Mouse (Mus musculus) C2C12 (cell line): ENCODE results near the gene Skap1. TPM values are rescaled to one million over a fixed set of nuclear protein-coding genes. Genes with fewer than 3 reads are reported as not detected.

ENCODE experiments used
- H3K27me3 ChIP-seq: one replicate; pipeline ENCODE4 v1.6.1; 2011; ENCODE audit not compliant: control insufficient read depth, insufficient read depth, insufficient read length
- H3K36me3 ChIP-seq: one replicate; pipeline ENCODE4 v1.6.1; 2011; ENCODE audit not compliant: control insufficient read depth, insufficient read depth
- H3K4me3 ChIP-seq: one replicate; pipeline ENCODE4 v1.5.1; 2011; ENCODE audit warnings: mild to moderate bottlenecking, control low read depth; ENCODE audit not compliant: poor library complexity, insufficient read depth, severe bottlenecking
- H3K79me2 ChIP-seq: one replicate; pipeline ENCODE4 v1.6.1; 2011; ENCODE audit not compliant: control insufficient read depth, insufficient read depth
- H3K79me3 ChIP-seq: one replicate; pipeline ENCODE4 v1.6.1; 2011; ENCODE audit warnings: low read depth, control low read depth
- H3ac ChIP-seq: one replicate; pipeline ENCODE3; 2011; ENCODE audit warnings: low read depth; ENCODE audit not compliant: control insufficient read depth, insufficient read length
- CEBPB ChIP-seq: IDR thresholded peaks from one replicate; pipeline ENCODE4 v1.6.1; 2011; ENCODE audit warnings: low read depth, mild to moderate bottlenecking, control low read depth, moderate library complexity
- CTCF ChIP-seq: IDR thresholded peaks from one replicate; pipeline ENCODE4 v1.5.1; 2011; ENCODE audit not compliant: control insufficient read depth, insufficient read depth, insufficient read length
- FOSL1 ChIP-seq: IDR thresholded peaks from one replicate; pipeline ENCODE4 v1.8.0; 2011; ENCODE audit warnings: mild to moderate bottlenecking, low read length; ENCODE audit not compliant: poor library complexity, insufficient read depth, severe bottlenecking
- MAX ChIP-seq: IDR thresholded peaks from one replicate; pipeline ENCODE4 v1.6.1; 2011; ENCODE audit warnings: mild to moderate bottlenecking, control low read depth
- MYOD1 ChIP-seq: IDR thresholded peaks from one replicate; pipeline ENCODE4 v1.6.1; 2011; ENCODE audit warnings: low read depth; ENCODE audit not compliant: control insufficient read depth, insufficient read length
- MYOG ChIP-seq: IDR thresholded peaks from one replicate; pipeline ENCODE4 v1.6.1; 2011; ENCODE audit not compliant: control insufficient read depth, insufficient read length; ENCODE audit errors: extremely low read depth
- USF1 ChIP-seq: IDR thresholded peaks from one replicate; pipeline ENCODE4 v1.6.1; 2011; ENCODE audit warnings: low read depth, mild to moderate bottlenecking, control low read depth, moderate library complexity
- polyA plus RNA-seq: library from polyadenylated mRNA; unstranded; fragments of >200 nt; fragmentation: generic; extraction: Trizol; gene quantifications from one replicate; pipeline ENCODE4 v1.2.1, GENCODE M21; 2012; ENCODE audit warnings: missing spikeins

Skap1 gene
- polyA plus RNA-seq, 1 experiment = 0.04 TPM

- TF ChIP-seq MYOD1 (no peak), FOSL1 (no peak), MYOG (no peak), MAX (no peak), CTCF (no peak)
- H3K4me3 ChIP-seq = no peak overlapping the region
- H3K27me3 ChIP-seq = peaks cover 14% of the 10 kb centered on the region
- no peaks in the 10 kb centered on the region for H3K36me3 ChIP-seq
- H3ac ChIP-seq = no peak overlapping the region
- no peaks in the 10 kb centered on the region for H3K79me3 ChIP-seq
- H3K79me2 ChIP-seq = no peaks in the 10 kb centered on the region
Observed at GRCm38 (mm10) chr11:96441546-96442185, 22.7 kb upstream of the Skap1 start.

- H3K79me2 ChIP-seq = no peaks in the 10 kb centered on the region
- H3K36me3 ChIP-seq = no peaks in the 10 kb centered on the region
- no peak overlapping the region for H3ac ChIP-seq
- TF ChIP-seq CTCF = no peak
- no peak for TF ChIP-seq MAX
- TF ChIP-seq CEBPB = no peak
- no peak for TF ChIP-seq USF1
- no peak for TF ChIP-seq MYOG
- TF ChIP-seq FOSL1 = no peak
- TF ChIP-seq MYOD1 = no peak
- H3K79me3 ChIP-seq = no peaks in the 10 kb centered on the region
- H3K4me3 ChIP-seq = no peak overlapping the region
- H3K27me3 ChIP-seq = peaks cover 14% of the 10 kb centered on the region
Observed at GRCm38 (mm10) chr11:96442468-96442867, 21.9 kb upstream of the Skap1 start.

- Histone ChIP-seq H3ac (no peak overlapping the region), H3K27me3 (peaks cover 32% of the 10 kb centered on the region), H3K79me3 (no peaks in the 10 kb centered on the region), H3K4me3 (no peak overlapping the region), H3K79me2 (no peaks in the 10 kb centered on the region), H3K36me3 (no peaks in the 10 kb centered on the region)
- TF ChIP-seq MAX = no peak
- TF ChIP-seq USF1 = no peak
- no peak for TF ChIP-seq CEBPB
- no peak for TF ChIP-seq MYOG
- TF ChIP-seq FOSL1 = no peak
- TF ChIP-seq MYOD1 = no peak
- TF ChIP-seq CTCF = no peak
Observed at GRCm38 (mm10) chr11:96447931-96448330, 16.5 kb upstream of the Skap1 start.

- H3ac ChIP-seq = no peak overlapping the region
- no peaks in the 10 kb centered on the region for H3K79me3 ChIP-seq
- no peaks in the 10 kb centered on the region for H3K36me3 ChIP-seq
- no peak for TF ChIP-seq USF1
- no peak for TF ChIP-seq FOSL1
- no peak for TF ChIP-seq MYOD1
- no peak for TF ChIP-seq MYOG
- TF ChIP-seq CTCF = no peak
- no peak for TF ChIP-seq MAX
- no peak for TF ChIP-seq CEBPB
- peaks cover 37% of the 10 kb centered on the region for H3K27me3 ChIP-seq
- H3K4me3 ChIP-seq = no peak overlapping the region
- H3K79me2 ChIP-seq = no peaks in the 10 kb centered on the region
Observed at GRCm38 (mm10) chr11:96455111-96455510, 9.3 kb upstream of the Skap1 start.

- no peak for TF ChIP-seq CTCF
- H3K79me3 ChIP-seq = no peaks in the 10 kb centered on the region
- H3K79me2 ChIP-seq = no peaks in the 10 kb centered on the region
- H3K36me3 ChIP-seq = no peaks in the 10 kb centered on the region
- no peak overlapping the region for H3K4me3 ChIP-seq
- peaks cover 38% of the 10 kb centered on the region for H3K27me3 ChIP-seq
- H3ac ChIP-seq = no peak overlapping the region
Observed at GRCm38 (mm10) chr11:96455699-96456326, 8.6 kb upstream of the Skap1 start.
